Mouse (Mus musculus): ENCODE data around the gene Coq10a. TPM values are rescaled to one million over a fixed set of nuclear protein-coding genes. Genes with fewer than 3 reads are reported as not detected.

Gene Coq10a
- polyA plus RNA-seq, 1 experiment from 2014 or later = 14.5 TPM

DNA sequence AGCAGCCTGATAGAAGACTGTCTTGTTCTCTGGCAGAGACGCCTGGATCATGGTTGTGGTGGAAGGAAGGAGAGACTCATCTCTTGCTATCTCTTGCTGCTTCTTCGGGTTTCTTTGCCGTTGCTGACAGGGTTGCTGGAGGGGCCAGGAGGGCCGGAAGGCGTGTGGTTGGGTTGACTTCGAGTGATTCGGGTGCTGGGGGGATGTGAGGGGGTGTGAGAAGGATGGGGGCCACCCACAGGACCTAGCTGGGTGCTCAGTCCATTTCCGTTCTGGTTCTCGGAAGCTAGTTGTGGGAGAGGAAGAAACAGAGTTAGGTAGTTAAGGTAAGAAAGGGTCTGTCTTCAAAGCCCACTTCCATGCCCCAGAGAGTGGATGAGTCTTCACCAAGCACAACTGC, 32.8 kb upstream of the Coq10a start:
- 72% methylated on average over 9 of the region's 9 CpGs for WGBS
- no peak for ATAC-seq (ENCODE audit: insufficient read depth, low FRiP score, low read depth)
- Histone ChIP-seq H3K36me3 (0 out of 2 replicates have a peak, but pooled peaks cover 3% of the 10 kb centered on the region), H3K9ac (no peak overlapping the region), H3K27ac (no peak overlapping the region), H3K27me3 (replicated peaks) (no peaks in the 10 kb centered on the region), H3K4me3 (replicated peaks) (no peak overlapping the region), H3K4me1 (0 out of 2 replicates have a peak, but pooled peaks cover 4% of the 10 kb centered on the region), H3K9me3 (no peaks in the 10 kb centered on the region), H3K4me2 (no peak overlapping the region)

DNA sequence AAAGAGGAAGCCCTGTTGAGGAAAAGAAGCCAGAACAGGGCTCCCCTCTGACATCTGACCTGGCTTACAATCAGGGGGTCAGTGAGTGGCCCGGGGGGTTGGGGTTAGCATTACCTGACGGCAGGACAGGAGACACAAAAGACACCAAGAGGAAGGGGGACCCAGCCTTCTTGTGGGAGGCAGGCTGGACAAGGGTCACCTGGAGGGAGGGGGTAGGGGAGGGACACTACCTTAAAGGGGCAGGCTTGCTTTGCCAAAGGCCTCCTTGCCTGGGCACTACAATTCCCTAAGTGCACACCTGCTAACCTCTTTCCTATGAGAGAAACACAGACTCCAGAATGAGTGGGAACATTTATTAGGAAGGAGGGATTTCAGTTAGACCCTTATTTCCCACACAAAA, 32.3 kb upstream of the Coq10a start, which contains the start of gene Slc39a5:
Gene Slc39a5 (minus strand): TSS at position 174 of the 400 bp plus-strand sequence.
- Histone ChIP-seq H3K9me3 (no peaks in the 10 kb centered on the region), H3K27ac (peak within 1 kb of the TSS; percentile 26; the same call in 1 of the 2 replicates), H3K36me3 (0 out of 2 replicates have a peak, but pooled peaks cover 3% of the 10 kb centered on the region), H3K4me1 (0 out of 2 replicates have a peak, but pooled peaks cover 4% of the 10 kb centered on the region), H3K4me3 (replicated peaks) (peak within 1 kb of the TSS; percentile 20), H3K4me2 (peak within 1 kb of the TSS; percentile 25), H3K9ac (no peak within 1 kb of the TSS; the same call in 1 of the 2 replicates), H3K27me3 (replicated peaks) (no peaks in the 10 kb centered on the region)
- 9% methylated on average over 2 of the region's 2 CpGs for WGBS
- no peak for ATAC-seq (ENCODE audit: insufficient read depth, low FRiP score, low read depth)

DNA sequence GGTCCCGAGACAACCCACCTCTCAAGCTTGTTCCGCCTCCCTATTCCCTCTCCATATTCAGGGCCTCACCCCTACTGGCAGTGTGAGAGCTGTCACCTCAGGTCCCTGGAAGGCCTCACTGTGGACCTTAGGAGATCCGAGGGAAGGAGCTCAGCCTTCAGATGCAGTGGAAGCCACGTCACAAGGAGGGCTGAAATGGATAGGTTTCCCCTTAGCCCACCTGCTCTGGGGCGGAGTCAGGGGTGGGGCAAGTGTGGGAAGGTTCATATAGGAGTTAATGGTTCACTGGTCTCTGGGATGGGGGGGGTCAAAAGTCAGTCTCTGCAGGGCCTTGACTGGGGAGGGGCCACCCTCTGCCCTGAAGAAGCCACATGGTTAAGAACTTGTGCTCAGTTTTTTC, 31.5 kb upstream of the Coq10a start:
- WGBS = 23% methylated on average over 5 of the region's 5 CpGs
- H3K27ac ChIP-seq = no peak overlapping the region
- H3K27me3 ChIP-seq (replicated peaks) = no peaks in the 10 kb centered on the region
- H3K9ac ChIP-seq = no peak overlapping the region; the same call in 1 of the 2 replicates
- peak; percentile 54; the same call in 1 of the 2 replicates for ATAC-seq (ENCODE audit: insufficient read depth, low FRiP score, low read depth)
- peak overlapping the region; percentile 25 for H3K4me2 ChIP-seq
- H3K4me1 ChIP-seq = 0 out of 2 replicates have a peak, but pooled peaks cover 4% of the 10 kb centered on the region
- peak overlapping the region; percentile 20 for H3K4me3 ChIP-seq (replicated peaks)
- no peaks in the 10 kb centered on the region for H3K36me3 ChIP-seq
- H3K9me3 ChIP-seq = no peaks in the 10 kb centered on the region

DNA sequence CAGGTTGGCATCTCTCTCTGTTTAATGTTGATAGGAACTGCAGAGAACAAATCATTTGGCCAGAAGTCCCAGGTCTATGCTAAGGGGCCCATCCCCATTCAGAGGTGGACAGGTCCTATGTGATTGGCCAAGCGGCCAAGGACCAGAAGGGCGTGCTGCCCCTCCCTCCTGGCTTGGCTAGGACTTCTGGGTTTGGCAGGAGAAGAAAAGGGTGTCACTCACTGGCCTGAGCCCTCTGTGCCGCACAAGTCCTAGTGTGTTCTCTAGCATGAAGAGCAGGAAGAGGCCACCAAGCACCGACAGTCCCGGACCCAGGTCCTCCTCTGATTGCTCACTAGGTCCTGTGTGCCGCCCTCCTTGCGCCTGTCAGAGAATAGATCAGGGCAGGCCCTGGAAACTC, 28.7 kb upstream of the Coq10a start:
- peak; percentile 69 for ATAC-seq (ENCODE audit: insufficient read depth, low FRiP score, low read depth)
- H3K27ac ChIP-seq = 0 out of 2 replicates have a peak overlapping the region, but pooled peaks have one; percentile 59

DNA sequence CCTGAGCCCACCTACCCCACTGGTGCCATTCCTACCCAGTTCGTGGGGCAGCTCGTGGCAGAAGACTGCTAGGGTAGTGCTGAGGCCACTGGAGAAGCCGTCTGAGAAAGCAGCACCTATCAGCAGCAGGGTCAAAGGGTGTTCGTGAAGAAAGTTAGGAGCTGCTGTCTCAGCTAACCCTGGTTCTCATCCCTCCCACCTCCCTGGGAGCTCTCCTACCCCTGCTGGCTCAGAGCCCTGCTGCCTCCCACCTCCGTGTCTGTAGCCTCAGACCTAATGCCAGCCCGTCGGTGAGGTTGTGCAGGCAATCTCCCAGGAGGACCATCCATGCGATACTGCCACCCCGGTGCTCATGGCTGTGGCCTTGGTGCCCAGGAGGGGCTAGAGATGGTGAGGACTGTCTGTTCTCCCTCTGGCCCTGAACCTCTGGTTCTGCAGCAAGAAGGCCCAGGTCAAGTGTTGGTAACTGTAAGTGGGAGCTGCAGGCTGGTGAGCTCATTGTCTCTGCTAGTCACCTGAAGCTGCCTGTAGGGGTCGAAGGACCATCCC, 28.0 kb upstream of the Coq10a start:
- no peak overlapping the region for H3K4me2 ChIP-seq
- WGBS = 59% methylated on average over 10 of the region's 10 CpGs

More for the DNA sequence above, 28.7 kb upstream of the Coq10a start:
- H3K27me3 ChIP-seq (replicated peaks) = no peaks in the 10 kb centered on the region
- 63% methylated on average over 7 of the region's 7 CpGs for WGBS
- H3K9ac ChIP-seq = no peak overlapping the region
- H3K36me3 ChIP-seq = 0 out of 2 replicates have a peak, but pooled peaks cover 13% of the 10 kb centered on the region
- no peak overlapping the region for H3K4me2 ChIP-seq
- H3K9me3 ChIP-seq = no peaks in the 10 kb centered on the region
- no peak overlapping the region for H3K4me3 ChIP-seq (replicated peaks)
- H3K4me1 ChIP-seq = 0 out of 2 replicates have a peak, but pooled peaks cover 4% of the 10 kb centered on the region

DNA sequence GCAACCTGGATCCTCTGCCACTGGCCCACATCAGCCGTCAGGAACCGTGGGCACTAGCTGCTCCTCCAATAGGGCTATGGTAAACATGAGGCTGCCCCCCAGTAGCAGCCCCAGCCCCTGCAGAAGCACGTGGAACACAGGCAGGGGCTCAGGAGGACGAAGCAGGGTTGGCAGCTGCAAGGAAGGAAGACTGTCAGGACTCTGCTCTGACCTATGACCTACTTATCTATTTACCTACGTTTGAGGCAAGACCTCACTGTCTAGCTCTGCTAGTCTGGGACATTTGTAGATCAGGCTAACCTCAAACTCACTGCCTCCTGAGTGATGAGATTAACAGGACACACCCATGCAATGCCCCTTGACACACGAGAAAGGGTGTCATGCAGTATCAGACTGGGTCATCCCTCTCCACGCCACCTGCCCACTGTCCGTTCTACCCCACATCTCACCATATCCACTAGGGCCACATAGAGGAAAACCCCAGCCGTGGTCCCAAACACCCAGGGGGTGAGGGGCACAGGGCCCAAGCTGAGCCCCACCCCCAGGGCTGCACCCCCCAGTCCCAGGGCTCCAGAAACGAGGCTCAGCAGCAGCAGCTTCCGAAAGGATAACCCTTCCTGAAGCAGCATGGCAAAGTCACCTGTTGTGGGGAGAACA, 27.3 kb upstream of the Coq10a start:
- Histone ChIP-seq H3K9ac (no peak overlapping the region), H3K36me3 (peaks cover 25% of the 10 kb centered on the region), H3K4me2 (no peak overlapping the region), H3K27me3 (replicated peaks) (no peaks in the 10 kb centered on the region), H3K27ac (no peak overlapping the region), H3K4me1 (0 out of 2 replicates have a peak, but pooled peaks cover 4% of the 10 kb centered on the region), H3K4me3 (replicated peaks) (no peak overlapping the region), H3K9me3 (no peaks in the 10 kb centered on the region)
- 50% methylated on average over 11 of the region's 11 CpGs for WGBS
- no peak for ATAC-seq (ENCODE audit: insufficient read depth, low FRiP score, low read depth)

More for the DNA sequence above, 28.0 kb upstream of the Coq10a start:
- Histone ChIP-seq H3K36me3 (peaks cover 18% of the 10 kb centered on the region), H3K9me3 (no peaks in the 10 kb centered on the region), H3K9ac (no peak overlapping the region), H3K27ac (no peak overlapping the region), H3K27me3 (replicated peaks) (no peaks in the 10 kb centered on the region), H3K4me1 (0 out of 2 replicates have a peak, but pooled peaks cover 4% of the 10 kb centered on the region), H3K4me3 (replicated peaks) (no peak overlapping the region)
- no peak for ATAC-seq (ENCODE audit: insufficient read depth, low FRiP score, low read depth)

DNA sequence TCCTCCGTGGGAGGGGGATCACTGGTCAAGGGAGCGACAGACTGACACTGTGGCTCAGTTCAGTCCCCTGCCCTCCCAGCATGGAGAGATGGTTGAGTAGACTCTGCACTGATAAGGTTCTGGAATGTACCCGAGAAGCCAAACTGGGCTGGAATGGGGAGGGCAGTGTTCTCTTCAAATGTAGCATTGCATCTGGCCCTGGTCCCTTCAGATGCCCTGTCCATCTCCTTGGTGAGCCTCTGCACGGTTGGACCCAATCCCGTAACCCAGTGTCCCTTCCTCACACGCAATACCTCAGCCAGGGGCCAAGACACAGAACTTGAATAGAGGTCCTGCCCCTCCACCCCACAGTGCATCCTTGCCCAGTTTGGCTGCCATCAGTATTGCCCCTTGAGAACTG, 23.1 kb upstream of the Coq10a start:
- H3K27me3 ChIP-seq (replicated peaks) = no peaks in the 10 kb centered on the region
- H3K9ac ChIP-seq = no peak overlapping the region
- no peaks in the 10 kb centered on the region for H3K4me1 ChIP-seq
- H3K36me3 ChIP-seq = peaks cover 66% of the 10 kb centered on the region
- ATAC-seq (ENCODE audit: insufficient read depth, low FRiP score, low read depth) = no peak
- H3K9me3 ChIP-seq = no peaks in the 10 kb centered on the region
- H3K4me2 ChIP-seq = no peak overlapping the region
- 72% methylated on average over 6 of the region's 6 CpGs for WGBS
- no peak overlapping the region for H3K4me3 ChIP-seq (replicated peaks)
- H3K27ac ChIP-seq = no peak overlapping the region

DNA sequence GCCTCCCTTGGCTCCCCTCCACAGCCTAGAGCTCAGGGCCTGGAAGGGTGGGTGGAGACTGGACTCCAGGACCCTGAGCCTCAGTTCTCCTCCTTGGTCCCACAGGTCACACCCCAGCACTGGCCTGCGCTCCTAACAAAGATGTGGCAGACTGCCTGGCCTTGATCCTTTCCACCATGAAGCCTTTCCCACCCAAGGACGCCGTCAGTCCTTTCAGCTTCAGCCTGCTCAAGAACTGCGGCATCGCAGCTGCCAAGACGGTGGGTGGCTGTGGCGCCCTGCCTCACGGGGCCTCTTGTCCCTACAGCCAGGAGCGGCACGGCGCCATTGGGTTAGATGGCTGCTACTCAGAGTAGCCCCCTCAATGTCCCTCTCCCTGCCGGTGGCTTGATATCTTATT, 21.6 kb upstream of the Coq10a start:
- Histone ChIP-seq H3K36me3 (peaks cover 77% of the 10 kb centered on the region), H3K9ac (no peak overlapping the region), H3K4me2 (no peak overlapping the region), H3K27me3 (replicated peaks) (no peaks in the 10 kb centered on the region), H3K27ac (peak overlapping the region; percentile 28; the same call in 1 of the 2 replicates), H3K4me3 (replicated peaks) (no peak overlapping the region), H3K9me3 (no peaks in the 10 kb centered on the region), H3K4me1 (no peaks in the 10 kb centered on the region)
- WGBS = 87% methylated on average over 12 of the region's 12 CpGs
- no peak for ATAC-seq (ENCODE audit: insufficient read depth, low FRiP score, low read depth)

DNA sequence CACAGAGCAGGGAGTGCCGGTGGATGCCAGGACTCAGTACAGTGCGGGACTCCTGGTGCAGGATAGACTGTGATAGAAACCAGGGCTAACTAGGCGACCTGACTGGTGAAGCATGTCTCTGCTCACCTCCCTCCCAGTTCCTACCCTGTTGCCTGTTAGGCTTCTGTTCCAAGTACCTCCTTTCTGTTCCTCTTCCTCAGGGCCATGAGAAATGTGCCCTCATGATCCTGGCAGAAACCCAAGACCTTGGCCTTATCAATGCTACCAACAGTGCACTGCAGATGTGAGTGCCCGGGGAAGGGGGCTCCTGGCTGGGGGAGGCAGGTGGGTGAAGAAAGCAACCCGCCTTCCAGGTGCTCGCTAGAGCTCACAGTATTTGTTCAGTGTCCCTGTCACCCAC, 20.8 kb upstream of the Coq10a start:
- no peaks in the 10 kb centered on the region for H3K27me3 ChIP-seq (replicated peaks)
- WGBS = 84% methylated on average over 6 of the region's 6 CpGs
- H3K4me1 ChIP-seq = no peaks in the 10 kb centered on the region
- H3K36me3 ChIP-seq = peaks cover 84% of the 10 kb centered on the region
- ATAC-seq (ENCODE audit: insufficient read depth, low FRiP score, low read depth) = peak; percentile 24; the same call in 1 of the 2 replicates
- H3K9ac ChIP-seq = no peak overlapping the region
- no peak overlapping the region for H3K27ac ChIP-seq
- H3K9me3 ChIP-seq = no peaks in the 10 kb centered on the region
- H3K4me3 ChIP-seq (replicated peaks) = no peak overlapping the region
- no peak overlapping the region for H3K4me2 ChIP-seq

DNA sequence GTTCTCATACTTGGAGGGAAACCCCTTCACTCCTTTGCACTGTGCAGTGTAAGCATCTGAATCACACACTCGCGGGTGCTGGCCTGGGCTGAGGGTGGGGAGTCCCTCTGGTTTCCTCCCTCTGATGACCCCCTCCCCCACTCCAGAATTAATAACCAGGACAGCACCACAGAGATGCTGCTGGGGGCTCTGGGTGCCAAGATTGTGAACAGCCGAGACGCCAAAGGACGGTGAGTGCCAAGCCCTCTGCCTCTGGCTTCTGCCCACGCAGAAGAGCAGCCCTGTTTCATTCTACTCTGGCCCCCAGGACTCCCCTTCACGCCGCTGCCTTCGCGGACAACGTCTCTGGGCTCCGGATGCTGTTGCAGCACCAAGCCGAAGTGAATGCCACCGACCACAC, 20.1 kb upstream of the Coq10a start:
- no peaks in the 10 kb centered on the region for H3K27me3 ChIP-seq (replicated peaks)
- H3K9me3 ChIP-seq = no peaks in the 10 kb centered on the region
- H3K27ac ChIP-seq = no peak overlapping the region
- H3K4me3 ChIP-seq (replicated peaks) = no peak overlapping the region
- no peak for ATAC-seq (ENCODE audit: insufficient read depth, low FRiP score, low read depth)
- peaks cover 82% of the 10 kb centered on the region for H3K36me3 ChIP-seq
- no peak overlapping the region for H3K9ac ChIP-seq
- 92% methylated on average over 14 of the region's 14 CpGs for WGBS
- no peaks in the 10 kb centered on the region for H3K4me1 ChIP-seq
- H3K4me2 ChIP-seq = no peak overlapping the region

DNA sequence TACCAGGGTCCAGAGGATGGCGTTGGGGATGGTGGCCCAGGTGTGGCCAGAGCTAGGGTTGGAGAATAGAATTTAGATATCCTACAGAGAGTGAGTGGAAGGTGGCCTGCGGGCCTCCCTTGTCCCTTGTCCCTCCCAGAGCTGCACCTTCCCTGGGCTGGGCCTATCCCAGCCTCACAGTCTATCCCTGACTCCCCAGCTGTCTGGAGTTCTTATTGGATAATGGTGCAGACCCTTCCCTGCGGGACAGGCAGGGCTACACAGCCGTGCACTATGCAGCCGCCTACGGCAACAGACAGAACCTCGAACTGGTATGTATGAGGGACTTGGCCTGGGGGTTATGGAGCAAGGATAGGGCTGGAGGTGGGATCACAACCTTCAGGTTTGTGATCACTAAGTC, 17.1 kb upstream of the Coq10a start:
- no peak for ATAC-seq (ENCODE audit: insufficient read depth, low FRiP score, low read depth)
- Histone ChIP-seq H3K4me3 (replicated peaks) (no peak overlapping the region), H3K9me3 (no peaks in the 10 kb centered on the region), H3K4me2 (no peak overlapping the region), H3K27ac (no peak overlapping the region), H3K27me3 (replicated peaks) (no peaks in the 10 kb centered on the region), H3K9ac (no peak overlapping the region), H3K36me3 (peaks cover 80% of the 10 kb centered on the region), H3K4me1 (no peaks in the 10 kb centered on the region)
- WGBS = 91% methylated on average over 7 of the region's 7 CpGs

DNA sequence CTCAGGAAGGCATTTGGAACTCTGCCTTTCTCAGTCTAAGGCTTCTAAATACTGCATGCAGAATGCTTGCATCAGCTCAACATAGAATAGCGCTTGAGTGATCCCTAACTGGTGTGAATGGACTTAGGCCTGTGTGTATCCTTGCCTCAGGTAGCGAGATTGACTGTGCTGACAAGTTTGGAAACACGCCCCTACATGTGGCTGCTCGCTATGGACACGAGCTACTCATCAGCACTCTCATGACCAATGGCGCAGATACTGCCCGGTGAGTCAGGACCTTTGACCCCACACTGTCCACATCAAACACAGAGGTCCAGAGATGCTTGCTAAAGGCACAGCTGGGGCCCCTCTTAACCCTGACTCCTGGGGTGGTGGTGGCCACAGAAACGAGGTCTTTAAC, 13.7 kb upstream of the Coq10a start:
- 83% methylated on average over 8 of the region's 8 CpGs for WGBS
- no peak overlapping the region for H3K27ac ChIP-seq
- ATAC-seq (ENCODE audit: insufficient read depth, low FRiP score, low read depth) = no peak
- no peak overlapping the region for H3K9ac ChIP-seq
- H3K4me2 ChIP-seq = no peak overlapping the region
- peaks cover 63% of the 10 kb centered on the region for H3K36me3 ChIP-seq
- H3K4me3 ChIP-seq (replicated peaks) = no peak overlapping the region
- H3K27me3 ChIP-seq (replicated peaks) = no peaks in the 10 kb centered on the region
- no peaks in the 10 kb centered on the region for H3K9me3 ChIP-seq
- H3K4me1 ChIP-seq = peaks cover 14% of the 10 kb centered on the region
